Mouse (Mus musculus): Measurements from ENCODE around the gene Dennd1a.

The Dennd1a gene

DNA sequence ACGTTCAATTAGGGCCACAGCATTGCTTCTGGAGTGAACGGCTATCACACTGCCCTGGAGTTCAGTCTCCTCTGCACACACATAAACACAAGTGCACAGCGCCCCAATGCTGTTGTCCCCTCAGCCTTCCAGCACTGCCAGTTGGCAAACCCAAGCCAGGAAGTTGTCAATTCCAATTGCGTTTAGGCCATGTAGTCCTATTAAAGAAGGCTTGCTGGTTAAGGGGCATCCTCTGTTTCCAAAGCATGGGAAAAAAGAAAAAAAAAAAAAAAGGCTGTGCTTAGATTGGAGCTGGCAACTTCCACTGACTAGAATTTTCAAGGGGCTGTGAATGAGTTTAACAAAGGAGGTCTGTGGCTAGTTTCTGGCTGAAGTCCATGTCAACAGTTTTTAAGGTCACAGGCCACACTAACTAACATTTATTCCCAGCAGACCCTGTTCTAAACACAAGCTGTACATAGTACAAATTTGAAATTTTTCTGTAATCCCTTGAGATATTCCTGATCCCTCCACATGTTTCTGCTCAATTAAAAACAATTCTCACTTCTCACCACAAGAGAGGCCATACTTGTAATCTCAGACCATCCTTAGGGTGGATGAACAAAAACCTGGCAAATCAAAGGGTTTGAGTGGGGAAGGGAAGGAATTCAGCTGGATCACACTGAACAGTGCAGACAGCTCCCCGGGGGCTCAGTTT lies 175.4 kb downstream of the Dennd1a start:
- DNase-seq (ENCODE audit: low read depth), result no peak

DNA sequence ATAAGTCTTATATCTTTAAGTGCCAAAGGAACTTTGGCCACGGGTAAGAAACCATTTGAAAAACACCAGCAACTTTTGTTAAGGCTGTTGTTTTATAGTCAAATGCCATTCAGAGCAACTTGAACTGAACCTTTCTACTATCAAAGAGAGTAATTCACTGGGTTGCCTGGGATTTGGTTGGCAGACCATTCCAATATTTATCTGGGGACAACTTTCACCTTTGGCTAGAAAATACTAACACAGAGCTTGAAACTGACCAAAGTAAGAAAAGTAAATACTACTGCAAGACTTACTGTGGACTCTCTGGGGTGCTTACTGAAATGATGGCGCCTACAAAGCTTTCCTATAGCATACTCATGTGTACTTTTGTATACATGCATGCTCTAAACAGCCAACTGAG lies 178.6 kb downstream of the Dennd1a start:
- DNase-seq (ENCODE audit: low read depth), result no peak

DNA sequence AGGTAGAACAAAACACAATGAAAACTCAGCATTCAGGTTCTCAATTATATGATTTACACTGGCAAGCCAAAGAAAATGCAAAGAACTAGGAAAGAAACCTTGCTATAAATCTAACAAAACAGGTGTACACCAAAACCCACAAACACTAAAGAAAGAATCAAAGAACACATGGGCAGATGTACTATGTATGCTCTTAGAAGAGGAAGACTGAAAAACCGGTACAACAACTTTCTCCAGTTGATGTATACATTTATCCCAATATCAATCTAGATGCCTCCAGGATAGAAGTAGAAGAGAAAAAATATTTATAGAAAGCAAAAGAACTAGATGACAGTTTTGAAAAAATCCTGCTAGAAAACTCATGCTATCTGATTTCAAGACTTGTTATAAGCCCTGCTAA lies 184.5 kb downstream of the Dennd1a start:
- DNase-seq (ENCODE audit: low read depth), result no peak

DNA sequence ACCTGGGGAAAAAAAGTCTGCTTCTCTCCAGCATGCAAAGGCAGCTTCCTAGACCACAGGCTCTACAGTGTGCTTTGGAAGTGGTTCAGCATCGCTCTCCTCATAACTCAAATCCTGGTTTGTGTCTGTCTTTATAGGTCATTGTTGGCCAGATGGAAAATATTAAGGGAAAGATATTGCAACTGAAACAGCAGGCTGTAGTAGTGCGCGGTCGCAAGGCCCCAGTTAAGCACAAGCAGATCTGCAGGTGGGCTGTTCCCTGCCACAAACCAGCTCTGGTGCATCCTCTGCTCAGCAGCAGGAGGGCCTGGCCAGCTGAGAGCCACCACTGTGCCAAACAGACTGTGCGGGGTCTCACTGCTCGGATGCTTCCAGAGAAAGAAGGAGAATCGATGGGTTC lies 186.9 kb downstream of the Dennd1a start:
- DNase-seq (ENCODE audit: low read depth), result no peak

DNA sequence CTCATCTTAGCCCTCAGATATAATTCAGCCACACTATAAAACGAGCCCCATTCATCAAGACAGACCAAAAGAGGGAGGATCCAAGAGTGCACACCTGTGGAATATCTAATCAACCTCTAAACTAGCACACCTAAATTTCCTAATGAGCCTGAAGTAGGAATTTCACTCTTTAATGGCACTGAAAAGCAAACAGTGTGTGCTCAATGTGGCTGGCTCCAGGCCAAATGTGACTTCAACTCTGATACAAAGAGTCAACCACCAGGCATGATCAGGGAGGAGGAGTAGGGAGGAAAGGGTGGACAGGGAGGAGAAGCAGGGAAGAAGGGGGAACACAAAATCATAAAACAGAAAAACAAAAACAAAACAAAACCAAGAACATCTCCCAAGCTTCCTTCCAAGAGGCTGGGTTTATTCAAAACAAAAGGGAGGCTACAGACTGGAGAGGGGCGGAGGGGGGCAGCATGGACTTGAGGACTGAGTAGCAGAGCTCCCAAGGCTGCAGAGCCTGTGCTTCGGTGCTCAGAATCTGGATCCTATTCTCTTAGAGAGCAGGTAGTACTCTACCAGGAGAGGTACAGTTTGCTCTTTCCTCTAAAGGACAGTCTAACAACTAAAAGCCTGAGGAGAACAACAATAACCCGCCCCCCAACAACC lies 187.9 kb downstream of the Dennd1a start:
- peak; percentile 12 for DNase-seq (ENCODE audit: low read depth)

DNA sequence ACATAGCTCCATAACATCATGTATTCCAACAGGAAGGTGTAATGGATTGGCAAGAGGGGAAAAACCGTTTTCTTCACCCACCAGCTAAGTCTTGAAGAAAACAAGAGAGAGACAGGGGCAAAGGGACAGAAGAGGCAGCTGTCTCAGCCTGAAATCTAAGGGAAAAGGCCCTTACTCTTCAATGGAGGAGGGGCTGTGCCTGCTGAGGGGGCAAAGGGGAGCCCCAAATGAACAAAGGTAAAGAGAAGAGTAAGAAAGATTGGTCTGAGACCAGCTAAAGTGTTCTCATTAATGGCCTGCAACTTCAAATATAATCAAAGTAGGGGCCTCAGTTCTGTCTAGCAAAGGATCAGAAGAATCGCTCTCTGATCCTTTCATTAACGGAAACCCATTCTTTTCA lies 189.7 kb downstream of the Dennd1a start:
- no peak for DNase-seq (ENCODE audit: low read depth)

DNA sequence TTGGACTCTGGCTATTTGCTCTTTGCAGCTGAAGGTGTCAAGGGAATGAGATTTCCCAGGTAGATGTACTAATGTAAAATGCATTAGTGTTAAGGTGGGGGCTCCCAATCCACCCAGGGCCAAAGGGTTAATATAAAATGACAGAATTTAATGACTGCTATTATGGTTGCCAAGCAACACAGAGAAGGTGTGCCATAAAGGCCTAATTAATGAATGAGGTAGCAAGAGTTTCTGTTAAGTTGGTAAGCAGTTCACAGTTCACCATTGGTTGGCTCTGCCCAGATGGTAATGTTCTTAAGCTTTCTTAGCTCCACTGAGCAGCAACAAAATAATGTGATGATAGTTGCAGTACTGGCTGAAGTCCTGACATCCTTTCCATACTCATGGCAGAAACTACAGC lies 190.9 kb downstream of the Dennd1a start:
- DNase-seq (ENCODE audit: low read depth), result no peak

DNA sequence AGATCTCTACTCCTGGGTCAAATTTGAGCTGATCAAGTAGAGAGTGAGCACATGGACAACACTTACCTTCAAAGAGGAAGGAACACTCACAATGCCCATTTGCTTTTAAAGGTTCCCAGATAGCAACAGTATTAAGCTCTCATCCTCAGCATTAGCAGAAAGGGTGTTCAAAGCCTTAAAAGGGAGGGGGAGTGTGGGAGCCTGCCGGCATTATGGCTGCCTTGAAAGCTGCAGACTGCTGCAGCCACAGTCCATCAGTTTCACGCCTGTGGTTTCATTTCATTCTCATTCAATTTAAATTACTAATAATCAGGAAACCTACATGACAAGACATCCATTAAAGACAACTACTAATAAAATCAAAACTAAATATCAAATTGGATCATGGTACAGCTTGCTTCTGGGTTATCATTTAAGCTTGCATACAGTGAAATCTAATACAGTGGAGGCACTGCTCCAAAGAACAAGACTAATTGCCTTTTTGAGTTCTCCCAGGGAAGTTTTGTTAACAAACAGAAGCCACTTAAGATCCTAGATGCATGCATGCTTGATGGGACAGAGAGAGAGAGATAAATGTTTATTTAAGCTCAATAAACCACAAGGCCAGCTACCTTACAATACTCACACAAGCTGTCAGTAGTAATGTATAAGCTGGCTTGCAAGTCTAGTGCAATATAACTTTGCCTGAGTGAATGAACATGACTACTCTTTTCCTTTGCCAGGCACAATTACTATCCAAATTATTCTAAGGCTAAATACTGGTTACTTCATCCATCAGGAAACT lies 192.6 kb downstream of the Dennd1a start:
- DNase-seq (ENCODE audit: low read depth), result no peak

DNA sequence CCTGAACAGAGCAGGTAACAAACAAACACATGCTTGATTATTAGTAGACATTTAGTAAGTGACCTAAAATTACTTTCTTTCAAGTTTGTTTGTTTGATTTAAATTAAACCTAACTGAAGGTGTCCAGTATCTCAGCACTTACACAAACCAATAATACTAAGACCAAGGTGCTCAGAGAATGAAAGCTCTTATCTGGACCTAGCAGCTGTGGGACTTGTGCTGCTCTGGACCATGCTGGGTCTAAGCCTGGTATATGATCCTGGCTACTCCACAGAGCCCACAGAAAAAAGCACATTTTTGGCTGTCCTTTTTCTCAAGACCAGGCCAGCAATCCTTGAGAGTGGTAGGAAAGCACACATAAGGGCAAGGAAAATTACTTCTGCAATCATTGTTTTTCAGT lies 193.2 kb downstream of the Dennd1a start:
- no peak for DNase-seq (ENCODE audit: low read depth)

DNA sequence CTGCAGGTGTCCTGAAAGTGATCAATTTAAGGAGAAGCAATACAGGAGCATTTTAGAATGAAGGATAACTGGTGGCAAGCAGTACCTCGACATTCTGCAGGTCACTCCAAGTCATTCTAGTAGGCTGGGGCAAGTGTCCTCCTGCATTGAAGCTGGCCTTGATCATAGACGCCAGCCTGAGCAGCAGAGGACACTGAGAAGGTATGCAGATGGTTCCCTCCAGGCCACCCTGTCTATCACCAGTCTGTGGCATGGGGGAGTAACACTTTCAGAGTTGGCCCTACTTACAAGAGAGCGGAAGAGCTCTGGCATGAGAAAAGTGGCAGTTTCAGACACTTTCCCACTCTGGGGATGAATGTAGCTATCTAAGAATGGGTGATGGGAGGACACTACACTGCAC lies 193.9 kb downstream of the Dennd1a start:
- no peak for DNase-seq (ENCODE audit: low read depth)

DNA sequence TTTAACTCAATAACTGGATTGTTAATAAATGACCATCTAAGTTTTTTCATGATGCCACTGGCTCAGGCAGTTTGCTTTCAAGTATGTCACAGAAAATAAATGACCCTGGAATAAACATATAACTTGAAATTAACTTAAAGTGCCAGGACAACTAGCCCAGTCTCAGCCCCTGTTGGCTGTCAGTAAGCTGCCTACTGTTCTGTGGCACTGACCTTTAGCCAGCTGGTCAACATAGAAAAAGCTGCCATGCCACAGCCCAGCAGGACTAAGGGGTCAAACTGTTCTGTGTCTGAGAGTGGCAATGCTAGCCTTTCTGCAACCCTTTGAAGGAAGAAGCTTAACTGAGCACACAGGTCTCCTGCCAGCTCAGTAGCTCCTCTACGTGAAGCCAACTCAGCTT lies 198.8 kb downstream of the Dennd1a start:
- DNase-seq (ENCODE audit: low read depth), result no peak

DNA sequence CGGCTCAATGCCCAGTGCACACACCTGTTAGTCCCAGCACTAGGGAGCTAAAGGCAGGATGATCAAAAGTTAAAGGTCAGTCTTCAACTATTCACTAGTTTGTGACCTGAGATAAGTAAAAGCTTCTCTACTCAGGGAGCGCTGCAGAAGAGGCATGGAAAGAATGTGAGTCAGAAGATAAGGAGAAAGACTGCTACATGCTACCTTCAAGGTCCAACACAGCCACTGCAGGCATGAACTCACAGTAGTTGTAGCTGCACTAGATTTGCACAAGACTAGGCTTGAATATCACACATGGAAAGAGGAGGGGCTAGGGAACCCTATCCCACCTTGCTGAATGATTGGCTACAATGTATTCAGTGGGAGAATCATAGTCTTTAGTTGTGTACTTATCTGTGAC lies 202.1 kb downstream of the Dennd1a start:
- no peak for DNase-seq (ENCODE audit: low read depth)

DNA sequence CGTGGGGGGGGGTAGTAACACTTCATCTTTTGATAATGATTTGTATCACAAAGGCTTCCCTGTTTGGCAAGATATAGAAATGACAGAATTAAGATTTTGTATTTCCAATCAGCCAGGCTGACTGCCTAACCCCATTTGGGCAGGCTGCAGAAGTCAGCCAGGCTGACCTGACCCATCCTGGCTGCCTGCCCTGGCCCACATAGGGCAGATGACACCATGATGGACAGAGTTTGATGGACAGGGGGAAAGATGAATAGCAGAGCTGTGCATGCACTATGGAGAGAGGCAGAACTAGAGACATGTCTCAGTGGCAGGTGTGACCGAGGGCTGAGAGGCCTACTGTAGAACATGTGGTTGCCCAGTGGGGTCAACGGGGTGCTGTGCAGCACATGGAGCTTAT lies 203.9 kb downstream of the Dennd1a start:
- DNase-seq (ENCODE audit: low read depth), result no peak

DNA sequence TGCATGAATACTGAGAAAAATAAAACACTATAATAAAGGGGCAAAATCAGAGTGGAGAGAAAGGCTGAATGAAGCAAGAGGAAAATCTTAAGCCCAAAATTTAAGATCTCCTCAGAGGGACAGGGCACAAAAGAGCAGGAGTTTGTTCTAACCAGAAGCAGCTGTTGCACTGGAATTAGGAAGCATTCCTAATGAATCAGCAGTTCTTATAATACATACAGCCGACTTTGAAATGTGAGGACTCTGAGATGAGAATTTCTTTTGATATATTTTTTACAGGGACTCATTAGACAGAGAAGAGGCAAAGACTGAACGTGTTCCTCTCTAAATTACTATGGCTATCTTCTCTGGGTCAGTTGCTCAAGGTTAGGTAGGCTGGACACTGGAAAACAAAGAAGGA lies 212.7 kb downstream of the Dennd1a start:
- no peak for DNase-seq (ENCODE audit: low read depth)

DNA sequence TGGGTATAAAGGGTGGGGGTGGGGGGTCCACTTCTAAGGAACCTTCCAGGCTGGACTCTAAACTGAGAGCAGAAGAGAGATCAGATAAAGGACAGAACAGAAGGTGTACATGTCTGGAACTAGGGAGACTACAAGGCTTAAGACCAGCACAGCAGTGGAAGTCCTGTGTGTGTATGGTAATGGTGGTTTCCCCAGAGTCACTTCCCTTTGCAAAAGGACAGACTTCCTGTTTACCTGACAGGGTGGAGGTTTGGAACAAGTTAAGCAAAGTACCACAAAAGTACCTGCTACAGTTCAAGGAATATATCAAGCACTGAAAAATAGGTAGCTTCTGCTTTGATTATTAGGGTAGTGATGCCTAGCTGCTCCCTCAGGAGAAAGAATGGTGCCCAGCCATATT lies 215.1 kb downstream of the Dennd1a start:
- peak; percentile 32 for DNase-seq (ENCODE audit: low read depth)

DNA sequence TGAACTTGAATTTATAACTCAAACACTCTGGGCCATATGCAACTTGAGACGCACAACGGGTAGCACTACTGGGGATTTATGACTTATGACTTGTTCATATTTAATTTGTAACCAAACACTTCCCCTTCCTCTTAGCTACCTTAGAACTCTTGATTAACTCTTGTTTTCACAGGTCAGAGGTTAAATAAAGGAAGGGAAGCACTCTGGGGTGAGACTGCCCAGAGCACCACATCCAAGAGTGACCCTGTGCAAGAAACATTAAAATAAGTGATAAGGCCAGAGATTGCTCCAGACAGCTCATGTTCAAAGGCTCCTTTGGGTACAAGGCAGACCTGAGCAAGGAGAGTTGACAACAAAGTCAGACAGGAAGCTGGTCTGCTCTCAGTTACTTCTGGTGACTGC lies 219.0 kb downstream of the Dennd1a start:
- DNase-seq (ENCODE audit: low read depth), result peak; percentile 43

DNA sequence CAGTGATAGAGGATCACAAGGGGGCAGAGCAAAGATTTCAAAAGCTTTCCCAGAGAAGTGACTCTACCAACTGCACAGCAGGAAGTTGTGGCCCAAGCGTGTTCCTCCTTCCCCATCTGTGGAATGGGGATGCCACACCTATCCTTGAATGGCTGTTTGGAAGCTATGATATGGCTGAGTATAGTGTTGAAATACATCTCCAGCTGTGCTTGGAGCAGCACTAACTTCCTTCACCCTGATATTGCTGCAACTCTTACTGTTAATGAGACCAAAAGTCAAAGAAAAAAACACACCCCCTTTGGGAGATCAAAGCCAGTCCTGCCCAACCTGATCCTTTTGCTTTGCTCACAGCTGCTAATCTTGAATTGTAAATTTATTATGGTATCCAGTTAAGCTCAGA lies 221.3 kb downstream of the Dennd1a start:
- DNase-seq (ENCODE audit: low read depth), result peak; percentile 36

DNA sequence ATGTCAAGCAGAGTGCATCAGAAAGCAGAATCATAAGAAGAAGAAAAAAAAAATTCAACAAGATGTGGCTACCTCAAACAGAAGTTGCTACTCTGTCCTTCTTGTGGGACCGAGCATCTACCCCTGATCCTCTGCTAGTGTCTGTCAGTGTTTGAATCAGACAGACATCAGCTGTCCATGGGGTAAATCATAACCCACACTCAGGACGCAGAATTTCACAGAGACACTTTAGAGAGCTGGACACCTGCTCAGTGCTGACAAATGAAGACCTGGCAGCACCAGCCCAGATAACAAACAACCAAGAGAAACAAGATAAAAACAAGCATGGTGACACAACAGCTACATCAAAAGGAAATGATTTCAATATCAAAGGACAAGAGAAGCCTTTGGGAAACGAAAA lies 222.9 kb downstream of the Dennd1a start:
- DNase-seq (ENCODE audit: low read depth), result peak; percentile 12

DNA sequence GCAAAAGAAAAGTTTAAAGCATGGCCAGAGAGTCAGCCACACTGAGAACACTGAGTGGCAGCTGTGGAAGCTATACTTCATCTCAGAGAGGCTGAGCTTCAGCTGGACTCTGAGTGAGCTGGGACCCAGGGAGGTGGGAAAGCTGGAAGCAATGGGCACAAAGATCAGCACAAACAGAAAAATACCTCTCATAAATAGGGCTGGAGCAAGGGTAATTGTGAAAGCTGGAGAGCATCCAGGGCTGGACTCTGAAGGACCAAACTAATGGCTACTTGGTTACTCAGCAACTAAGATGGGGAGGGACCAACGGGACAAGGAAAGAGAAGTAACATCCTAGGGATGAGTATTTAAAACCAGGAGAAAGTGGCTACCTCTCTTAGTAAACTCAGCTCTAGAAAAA lies 225.0 kb downstream of the Dennd1a start:
- no peak for DNase-seq (ENCODE audit: low read depth)

DNA sequence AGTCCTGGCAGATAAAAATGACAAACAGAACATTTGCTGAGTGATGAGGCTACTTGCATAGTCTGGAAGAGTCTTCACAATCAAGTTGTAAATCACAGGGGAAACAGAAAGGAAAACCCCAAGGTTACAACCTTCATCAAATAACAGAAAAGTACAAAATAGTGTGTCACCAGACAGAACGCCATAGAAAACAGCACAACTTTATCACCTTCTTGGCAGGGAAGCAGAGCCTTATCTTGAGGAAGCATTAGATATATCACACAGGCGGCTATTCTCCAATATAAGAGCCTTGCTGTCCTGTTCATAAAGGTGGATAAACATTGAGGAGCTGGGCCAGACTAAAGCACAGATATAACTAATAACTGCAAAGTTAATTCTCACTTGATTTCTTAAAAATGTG lies 225.7 kb downstream of the Dennd1a start:
- DNase-seq (ENCODE audit: low read depth), result peak; percentile 57

DNA sequence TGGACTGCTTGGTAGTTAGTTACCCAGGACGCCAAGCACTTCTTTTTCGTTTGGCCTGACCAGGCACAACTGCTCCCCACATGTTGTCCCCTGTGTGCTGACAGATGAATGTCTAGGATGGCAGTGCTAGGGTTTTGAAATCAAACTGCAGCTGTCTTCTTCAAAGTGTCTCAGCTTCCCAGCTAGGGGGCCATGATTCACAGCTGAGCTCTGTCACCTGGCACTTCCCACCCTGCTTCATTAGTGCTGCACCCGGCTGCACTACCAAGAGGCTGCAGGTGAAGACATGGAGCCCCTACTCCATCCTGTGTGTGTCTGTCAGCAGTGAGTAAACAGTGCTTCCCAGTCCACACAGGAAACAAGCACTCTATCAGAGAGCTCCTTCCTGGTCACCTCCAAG lies 234.8 kb downstream of the Dennd1a start:
- DNase-seq (ENCODE audit: low read depth), result no peak

DNA sequence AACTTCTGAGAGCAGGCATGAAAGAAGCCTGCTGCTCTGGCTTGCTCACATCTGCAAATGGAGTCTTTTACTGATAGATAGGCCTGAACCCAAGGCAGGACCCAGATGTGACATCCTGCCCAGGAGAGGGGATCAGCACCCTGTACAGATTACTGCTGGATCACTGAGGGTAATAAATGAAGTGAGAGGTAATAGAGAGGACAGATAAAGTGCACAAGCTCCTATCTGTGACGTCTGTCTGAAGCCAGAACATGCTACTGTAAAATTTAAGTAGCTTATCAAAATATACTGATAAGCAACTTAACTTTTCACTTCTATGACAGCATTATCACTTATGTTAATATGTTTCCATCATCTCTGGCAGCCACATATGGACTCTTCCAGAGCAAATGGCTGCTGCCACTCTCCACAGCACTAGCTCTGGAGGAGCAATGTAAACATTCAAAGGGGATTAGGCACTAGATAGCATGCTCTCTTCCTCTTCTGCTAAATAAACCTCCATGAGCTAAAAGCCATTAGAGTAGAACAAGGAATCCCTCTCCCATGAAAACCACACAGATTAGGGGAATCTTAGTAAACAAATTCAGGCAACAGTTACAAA lies 235.6 kb downstream of the Dennd1a start:
- DNase-seq (ENCODE audit: low read depth), result no peak

DNA sequence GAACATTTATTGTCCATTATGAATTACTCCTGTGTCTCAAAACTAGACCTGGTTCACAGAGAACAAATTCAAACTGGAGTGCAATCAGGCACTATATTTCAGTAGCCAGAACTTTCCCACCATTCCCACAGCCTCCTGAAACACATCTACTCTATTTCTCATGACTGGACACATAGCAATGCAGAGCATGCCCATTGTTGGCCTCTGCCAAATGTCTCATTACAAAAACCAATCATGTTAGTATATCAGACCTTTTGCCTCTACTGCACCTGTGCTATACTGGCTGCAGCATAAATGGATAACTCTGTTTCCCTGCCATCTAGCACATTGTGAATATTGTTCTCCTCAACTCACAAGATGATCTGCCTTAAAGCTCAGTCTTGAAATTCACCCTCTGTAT lies 238.2 kb downstream of the Dennd1a start:
- DNase-seq (ENCODE audit: low read depth), result no peak

Measured in 416B (cell line).